Mouse (Mus musculus) spleen, adult 2 months (tissue): ENCODE results near the gene Gm26558.

Source experiments
- CTCF ChIP-seq: fragments of 200-500 bp; IDR thresholded peaks from 2 replicates; pipeline ENCODE4 v1.5.1; 2011; ENCODE audit warnings: mild to moderate bottlenecking, inconsistent platforms; ENCODE audit not compliant: insufficient read depth, insufficient read length, insufficient replicate concordance; ENCODE audit errors: extremely low read depth
- POLR2A ChIP-seq: fragments of 200-500 bp; IDR thresholded peaks from 2 replicates; pipeline ENCODE4 v1.6.1; 2011; ENCODE audit warnings: low read depth, low read length, inconsistent platforms

GRCm38 (mm10) chr2:70629339-70629761 lies 32.6 kb downstream of the Gm26558 start:
- TF ChIP-seq POLR2A: no peak
- TF ChIP-seq CTCF: no peak
